In the genomic region with DNA sequence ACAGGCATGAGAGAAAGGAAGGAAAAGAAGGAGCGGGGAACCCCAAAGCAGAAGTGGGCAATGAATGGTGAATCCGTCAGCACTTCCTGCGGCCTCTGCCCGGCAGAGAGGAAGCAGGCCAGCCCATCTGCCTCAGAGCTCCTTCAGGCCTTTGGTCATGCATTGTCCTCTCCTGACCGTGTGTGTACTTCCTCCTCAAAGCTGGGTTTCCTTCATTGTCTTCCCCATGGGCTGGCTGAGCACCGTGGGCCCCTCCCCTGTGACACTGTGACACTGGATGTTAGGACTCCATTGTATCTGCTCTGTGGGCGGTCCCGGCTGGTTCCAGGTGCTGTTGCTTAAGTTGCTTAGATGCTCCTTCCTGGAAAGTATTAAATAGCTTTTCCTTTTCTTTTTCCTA, we compare ENCODE assay signal across 12 mouse cellular contexts. TPM values are rescaled to one million over a fixed set of nuclear protein-coding genes. Genes with fewer than 3 reads are reported as not detected.
DNase-seq lines count a peak whose midpoint lies in the region; ATAC-seq and TF ChIP-seq lines count a peak whose summit lies in the region.
"Had no signal": no experiment of that assay in that cellular context is flagged by ENCODE, and none has a peak within 500 bp of the region (broad histone marks: within the 10 kb centered on the region; RNA-seq: fewer than 3 reads in every experiment).

No protein-coding gene starts in this region.

- DNase-seq in embryo, embryonic 10 days (ENCODE audit: low spot score), result peak; percentile 35
- DNase-seq in embryo, embryonic 9.5 days (ENCODE audit: extremely low spot score), result no peak
- peak; percentile 30 for DNase-seq in liver
- DNase-seq in liver, embryonic 11.5 days (ENCODE audit: low spot score), result no peak
- no peak for DNase-seq in urinary bladder, postnatal 25 days (ENCODE audit: low spot score)
- DNase-seq: cerebellum, adult 9-10 months had no signal

- 76% methylated on average over 8 of the region's 8 CpGs for WGBS in liver, embryonic 11.5 days
- WGBS in liver, embryonic 12.5 days (ENCODE audit: insufficient replicate concordance), result 56% methylated on average over 8 of the region's 8 CpGs
- WGBS in intestine, postnatal 0 days, result 71% methylated on average over 8 of the region's 8 CpGs

- no peak overlapping the region for H3K4me3 ChIP-seq in liver, embryonic 11.5 days (ENCODE audit: low read depth, low read length)
- no peak overlapping the region for H3K4me3 ChIP-seq in liver, embryonic 12.5 days
- no peak overlapping the region for H3K4me3 ChIP-seq in intestine, postnatal 0 days (ENCODE audit: low read depth, low read length)
- H3K4me3 ChIP-seq: hindbrain, embryonic 13.5 days; midbrain, embryonic 12.5 days; stomach, embryonic 15.5 days had no signal

- no peak overlapping the region for H3K4me2 ChIP-seq in liver, embryonic 11.5 days
- no peak overlapping the region for H3K4me2 ChIP-seq in liver, embryonic 12.5 days
- no peak overlapping the region for H3K4me2 ChIP-seq in intestine, postnatal 0 days (replicated peaks; ENCODE audit: low read depth)
- H3K4me2 ChIP-seq: hindbrain, embryonic 13.5 days; midbrain, embryonic 12.5 days; stomach, embryonic 15.5 days had no signal

- no peak overlapping the region for H3K27ac ChIP-seq in liver, embryonic 11.5 days (ENCODE audit: low read depth, low read length)
- no peak overlapping the region for H3K27ac ChIP-seq in liver, embryonic 12.5 days
- H3K27ac ChIP-seq in intestine, postnatal 0 days (ENCODE audit: low read depth, low read length), result no peak overlapping the region
- H3K27ac ChIP-seq: hindbrain, embryonic 13.5 days; midbrain, embryonic 12.5 days; stomach, embryonic 15.5 days had no signal

- no peak for TF ChIP-seq CTCF in intestine, postnatal 0 days (IDR thresholded peaks at IDR 0.05; ENCODE audit: low read depth)

- peaks cover 74% of the 10 kb centered on the region for H3K36me3 ChIP-seq in liver, embryonic 11.5 days (ENCODE audit: control insufficient read depth, insufficient read depth, low read length)
- peaks cover 89% of the 10 kb centered on the region for H3K36me3 ChIP-seq in liver, embryonic 12.5 days
- peaks cover 76% of the 10 kb centered on the region for H3K36me3 ChIP-seq in intestine, postnatal 0 days (ENCODE audit: control insufficient read depth, insufficient read depth)

- no peaks in the 10 kb centered on the region for H3K9me3 ChIP-seq in liver, embryonic 11.5 days (ENCODE audit: control insufficient read depth, low read length)
- no peaks in the 10 kb centered on the region for H3K9me3 ChIP-seq in liver, embryonic 12.5 days (replicated peaks)
- no peaks in the 10 kb centered on the region for H3K9me3 ChIP-seq in intestine, postnatal 0 days (ENCODE audit: control insufficient read depth)
- H3K9me3 ChIP-seq: hindbrain, embryonic 13.5 days; midbrain, embryonic 12.5 days; stomach, embryonic 15.5 days had no signal

- no peaks in the 10 kb centered on the region for H3K27me3 ChIP-seq in liver, embryonic 11.5 days (replicated peaks; ENCODE audit: control insufficient read depth, insufficient read depth, low read length)
- no peaks in the 10 kb centered on the region for H3K27me3 ChIP-seq in liver, embryonic 12.5 days (replicated peaks)
- no peaks in the 10 kb centered on the region for H3K27me3 ChIP-seq in intestine, postnatal 0 days (replicated peaks; ENCODE audit: control insufficient read depth, insufficient read depth, low read length)
- H3K27me3 ChIP-seq: hindbrain, embryonic 13.5 days; midbrain, embryonic 12.5 days; stomach, embryonic 15.5 days had no signal

- H3K9ac ChIP-seq in liver, embryonic 11.5 days (ENCODE audit: low read depth, low read length), result no peak overlapping the region
- no peak overlapping the region for H3K9ac ChIP-seq in liver, embryonic 12.5 days
- no peak overlapping the region for H3K9ac ChIP-seq in intestine, postnatal 0 days (ENCODE audit: low read depth, low read length)
- H3K9ac ChIP-seq: hindbrain, embryonic 13.5 days; midbrain, embryonic 12.5 days; stomach, embryonic 15.5 days had no signal

- no peak for ATAC-seq in liver, embryonic 11.5 days (replicated peaks; ENCODE audit: low FRiP score)
- 0 out of 2 replicates have a peak, but pooled peaks have one; percentile 14 for ATAC-seq in liver, embryonic 12.5 days
- peak; percentile 95 for ATAC-seq in megakaryocyte, adult 5-6 weeks (ENCODE audit: poor library complexity, severe bottlenecking)
- no peak for ATAC-seq in intestine, postnatal 0 days

- no peaks in the 10 kb centered on the region for H3K4me1 ChIP-seq in liver, embryonic 11.5 days (replicated peaks; ENCODE audit: control insufficient read depth, insufficient read depth, low read length)
- no peaks in the 10 kb centered on the region for H3K4me1 ChIP-seq in liver, embryonic 12.5 days
- H3K4me1 ChIP-seq in intestine, postnatal 0 days (replicated peaks; ENCODE audit: control insufficient read depth, insufficient read depth, low read length), result no peaks in the 10 kb centered on the region
- H3K4me1 ChIP-seq: midbrain, embryonic 12.5 days; stomach, embryonic 15.5 days had no signal

RNA-seq across cellular contexts. Expression of a gene that starts 7.3 kb away (rescaled TPM):
- polyA plus RNA-seq in liver, embryonic 11.5 days (2014; fragmentation: Nextera tagmentation; extraction: Ambion mirVana), result 66.8 and 71.9 TPM in 2 replicates
- polyA plus RNA-seq in liver, embryonic 12.5 days (2016; fragmentation: Nextera tagmentation; extraction: Ambion mirVana), result 40.7 and 43.2 TPM in 2 replicates
- total RNA-seq in megakaryocyte, adult 5-6 weeks (2015), result 16.2 and 17.2 TPM in 2 replicates
- total RNA-seq in megakaryocyte, adult 5-6 weeks (2017), result 11.0 and 19.2 TPM in 2 replicates
- 40.4 and 42.2 TPM in 2 replicates for polyA plus RNA-seq in intestine, postnatal 0 days (2015; fragmentation: Nextera tagmentation; extraction: Ambion mirVana)

Comparison
In these comparisons a context has a peak if more than half of its experiments do, and no peak if none do; other contexts are left out.
1. DNase-seq: peak in embryo, embryonic 10 days (single experiment) and liver (single experiment); none in embryo, embryonic 9.5 days (single experiment), liver, embryonic 11.5 days (single experiment) and urinary bladder, postnatal 25 days (single experiment).
2. ATAC-seq: peak in liver, embryonic 12.5 days (single experiment) and megakaryocyte, adult 5-6 weeks (single experiment); none in liver, embryonic 11.5 days (single experiment) and intestine, postnatal 0 days (single experiment).